Mouse (Mus musculus): Measurements from ENCODE around the gene Nubpl. TPM values are rescaled to one million over a fixed set of nuclear protein-coding genes. Genes with fewer than 3 reads are reported as not detected.

Nubpl gene
- total RNA-seq (2023), result 3.5 TPM

DNA sequence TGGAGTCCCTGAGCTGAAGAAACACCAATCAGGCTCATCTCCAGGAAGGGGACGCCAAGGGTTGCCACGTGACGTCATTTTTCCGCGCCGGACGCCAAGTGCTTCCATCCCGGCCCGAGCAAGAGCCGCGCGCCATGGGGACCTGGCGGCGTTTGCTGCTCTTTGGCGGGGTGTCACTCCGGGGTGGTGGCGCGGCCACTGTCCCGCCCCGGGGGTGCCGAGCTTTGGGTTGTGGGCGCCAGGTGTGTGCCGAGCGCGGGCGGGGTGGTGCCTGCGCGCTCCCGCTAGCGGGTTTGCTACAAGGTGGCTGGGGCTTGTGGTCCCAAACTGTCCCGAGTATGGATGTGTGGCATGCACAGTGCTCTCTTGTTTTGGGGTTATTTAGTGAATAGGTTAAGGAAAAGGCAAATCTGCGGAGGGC is at the start of gene Nubpl:
Gene Nubpl, plus strand, starts transcription at position 88 of the 421 bp plus-strand sequence.

Other genes starting within 250 kb of the Nubpl start
- gene Heatr5a, start 126.4 kb upstream of the Nubpl start, total RNA-seq (2023), result 38.3 TPM
- gene Dtd2, start 91.2 kb upstream of the Nubpl start, total RNA-seq (2023), result 4.7 TPM
- not detected for gene Gpr33, start 69.7 kb upstream of the Nubpl start, total RNA-seq (2023)

Measured in CD4-positive naive resting alpha-beta T cell, adult 57 days (primary cell).